Comparison of ENCODE assay signal across 8 mouse cellular contexts in the genomic region with DNA sequence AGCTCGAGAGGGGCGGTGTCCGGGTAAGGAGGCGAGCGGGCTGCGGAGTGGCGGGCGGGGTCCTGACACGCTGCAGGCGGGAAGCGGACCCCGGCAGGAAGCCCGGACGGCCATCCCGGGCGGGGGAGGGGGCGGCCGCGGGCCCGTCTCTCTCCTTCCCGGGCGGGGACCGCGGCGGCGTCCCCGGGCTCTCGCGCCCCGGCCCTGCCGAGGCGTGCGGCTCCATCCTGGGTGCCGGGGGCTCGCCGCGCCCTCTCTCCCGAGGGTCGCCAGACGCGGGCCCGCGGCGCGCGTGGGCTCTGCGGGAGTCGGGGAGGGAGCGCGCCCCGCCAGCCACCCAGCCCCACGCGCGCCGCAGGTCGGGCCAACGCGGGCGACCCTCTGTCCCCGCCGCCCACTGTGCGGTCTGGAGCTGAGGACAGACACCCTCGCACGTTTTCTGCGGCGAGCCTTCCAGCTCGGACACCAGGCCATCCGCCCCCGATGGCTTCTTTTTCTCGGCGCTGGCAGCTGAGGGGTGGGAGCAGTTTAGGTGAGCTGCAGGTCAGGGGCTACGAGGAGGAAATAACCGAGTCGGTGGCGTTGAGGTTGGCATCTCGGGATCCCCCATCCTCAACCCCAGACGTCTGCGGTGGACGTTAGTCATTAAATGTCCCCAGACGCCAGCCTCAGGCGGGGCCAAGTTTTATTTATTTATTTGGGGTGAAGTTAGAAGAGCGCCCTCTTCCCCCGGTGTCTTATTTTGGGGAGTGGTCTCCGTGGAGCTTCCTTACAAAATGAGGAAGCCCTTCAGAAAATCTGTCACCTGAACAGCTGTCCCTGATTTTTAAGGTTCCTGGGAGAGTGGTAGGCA. TPM values are rescaled to one million over a fixed set of nuclear protein-coding genes. Genes with fewer than 3 reads are reported as not detected.
DNase-seq lines count a peak whose midpoint lies in the region; ATAC-seq and TF ChIP-seq lines count a peak whose summit lies in the region.

No protein-coding gene starts in this region.

- no peaks in the 10 kb centered on the region for H3K9me3 ChIP-seq in heart, embryonic 15.5 days (replicated peaks)
- no peaks in the 10 kb centered on the region for H3K9me3 ChIP-seq in kidney, postnatal 0 days (replicated peaks; ENCODE audit: low read length)

- TF ChIP-seq POLR2A in small intestine, adult 2 months (IDR thresholded peaks at IDR 0.05; ENCODE audit: low read depth, low read length) = no peak

- H3K27me3 ChIP-seq in C2C12 (ENCODE audit: control insufficient read depth, insufficient read depth, insufficient read length) = no peaks in the 10 kb centered on the region
- H3K27me3 ChIP-seq in heart, embryonic 15.5 days = no peaks in the 10 kb centered on the region
- no peaks in the 10 kb centered on the region for H3K27me3 ChIP-seq in kidney, postnatal 0 days (ENCODE audit: insufficient read depth, low read length)
- H3K27me3 ChIP-seq in small intestine, adult 2 months (ENCODE audit: control insufficient read depth, insufficient read depth, low read length) = no peaks in the 10 kb centered on the region

- H3ac ChIP-seq in C2C12 (ENCODE audit: control insufficient read depth, insufficient read length, low read depth) = peak overlapping the region; percentile 77

- no peak for TF ChIP-seq CTCF in C2C12 (IDR thresholded peaks at IDR 0.05; ENCODE audit: control insufficient read depth, insufficient read depth, insufficient read length)
- TF ChIP-seq CTCF in kidney, postnatal 0 days (IDR thresholded peaks at IDR 0.05; ENCODE audit: low read depth) = no peak
- TF ChIP-seq CTCF in small intestine, adult 2 months (IDR thresholded peaks at IDR 0.05; ENCODE audit: extremely low read depth, insufficient read length, insufficient replicate concordance, low read depth, low read length) = no peak

- peaks cover 27% of the 10 kb centered on the region for H3K4me1 ChIP-seq in heart, embryonic 15.5 days (replicated peaks)
- H3K4me1 ChIP-seq in kidney, postnatal 0 days (replicated peaks; ENCODE audit: insufficient read depth, low read length) = no peaks in the 10 kb centered on the region
- H3K4me1 ChIP-seq in small intestine, adult 2 months (ENCODE audit: control insufficient read depth, insufficient read depth, insufficient read length, low read length) = peaks cover 1% of the 10 kb centered on the region; the same call in 1 of the 2 replicates

- peak; percentile 46 for DNase-seq in NIH3T3 (ENCODE audit: low read depth)
- peak; percentile 56 for DNase-seq in embryo, embryonic 11 days
- DNase-seq in kidney, postnatal 0 days (ENCODE audit: low spot score) = peak; percentile 29
- no peak for DNase-seq in Muller cell, postnatal 12 days (ENCODE audit: inconsistent ontology term)

- peak overlapping the region; percentile 91 for H3K27ac ChIP-seq in heart, embryonic 15.5 days
- peak overlapping the region; percentile 73 for H3K27ac ChIP-seq in kidney, postnatal 0 days
- H3K27ac ChIP-seq in small intestine, adult 2 months (ENCODE audit: insufficient read depth, low read depth, low read length) = no peak overlapping the region; the same call in 1 of the 2 replicates

- WGBS in heart, embryonic 15.5 days = under 1% methylated on average over 78 of the region's 84 CpGs
- under 1% methylated on average over 52 of the region's 84 CpGs for WGBS in kidney, postnatal 0 days
- WGBS in small intestine, adult 2 months = under 1% methylated on average over 54 of the region's 84 CpGs

- ATAC-seq in heart, embryonic 15.5 days (replicated peaks; ENCODE audit: insufficient number of reproducible peaks, insufficient read depth, low FRiP score, low read depth) = peak; percentile 18
- ATAC-seq in kidney, postnatal 0 days (replicated peaks; ENCODE audit: low FRiP score, low read depth) = peak; percentile 78
- ATAC-seq in megakaryocyte, adult 5-6 weeks (ENCODE audit: poor library complexity, severe bottlenecking) = peak; percentile 22

- H3K79me2 ChIP-seq in C2C12 (ENCODE audit: control insufficient read depth, insufficient read depth) = peaks cover 54% of the 10 kb centered on the region

- peaks cover 51% of the 10 kb centered on the region for H3K79me3 ChIP-seq in C2C12 (ENCODE audit: low read depth)

- peak overlapping the region; percentile 71 for H3K4me2 ChIP-seq in heart, embryonic 15.5 days
- peak overlapping the region; percentile 60 for H3K4me2 ChIP-seq in kidney, postnatal 0 days (ENCODE audit: low read length)

- peaks cover 27% of the 10 kb centered on the region for H3K36me3 ChIP-seq in C2C12 (ENCODE audit: control insufficient read depth, insufficient read depth)
- H3K36me3 ChIP-seq in heart, embryonic 15.5 days = no peaks in the 10 kb centered on the region
- no peaks in the 10 kb centered on the region for H3K36me3 ChIP-seq in kidney, postnatal 0 days (ENCODE audit: insufficient read depth, low read length)
- H3K36me3 ChIP-seq in small intestine, adult 2 months (ENCODE audit: control insufficient read depth, insufficient read depth, low read length) = no peaks in the 10 kb centered on the region

- peak overlapping the region; percentile 86 for H3K4me3 ChIP-seq in C2C12 (ENCODE audit: insufficient read depth, poor library complexity, severe bottlenecking)
- peak overlapping the region; percentile 75 for H3K4me3 ChIP-seq in heart, embryonic 15.5 days
- peak overlapping the region; percentile 60 for H3K4me3 ChIP-seq in kidney, postnatal 0 days (replicated peaks; ENCODE audit: low read depth, low read length)
- H3K4me3 ChIP-seq in small intestine, adult 2 months (ENCODE audit: low read depth, low read length) = peak overlapping the region; percentile 84

- H3K9ac ChIP-seq in heart, embryonic 15.5 days = peak overlapping the region; percentile 86
- H3K9ac ChIP-seq in kidney, postnatal 0 days (ENCODE audit: low read depth, low read length) = peak overlapping the region; percentile 70

TF ChIP-seq in C2C12, 6 proteins besides CTCF, POLR2A, EP300 and RAD21:
- TF ChIP-seq CEBPB (IDR thresholded peaks at IDR 0.05; ENCODE audit: low read depth) (no peak), MYOD1 (IDR thresholded peaks at IDR 0.05; ENCODE audit: control insufficient read depth, insufficient read length, low read depth) (no peak), MYOG (IDR thresholded peaks at IDR 0.05; ENCODE audit: control insufficient read depth, extremely low read depth, insufficient read length) (no peak), MAX (IDR thresholded peaks at IDR 0.05) (no peak), FOSL1 (IDR thresholded peaks at IDR 0.05; ENCODE audit: insufficient read depth, low read length, poor library complexity, severe bottlenecking) (no peak), USF1 (IDR thresholded peaks at IDR 0.05; ENCODE audit: low read depth) (no peak)
TF ChIP-seq in C2C12: peak in this region for 0.

RNA-seq across cellular contexts. Expression of gene Epb41l2, which starts 0.6 kb away (rescaled TPM):
- 37.9 TPM for polyA plus RNA-seq in C2C12 (2012; fragmentation: generic; extraction: Trizol)
- polyA plus RNA-seq in heart, embryonic 15.5 days (2015; fragmentation: Nextera tagmentation; extraction: Ambion mirVana) = 41.8 and 53.9 TPM in 2 replicates
- polyA plus RNA-seq in kidney, postnatal 0 days (2015; fragmentation: Nextera tagmentation; extraction: Ambion mirVana) = 45.5 and 50.7 TPM in 2 replicates
- 52.6 and 58.2 TPM in 2 replicates for total RNA-seq in megakaryocyte, adult 5-6 weeks (2015)
- 51.8 and 52.0 TPM in 2 replicates for total RNA-seq in megakaryocyte, adult 5-6 weeks (2017)
- 8.0 and 18.2 TPM in 2 replicates for polyA plus RNA-seq in small intestine, adult 2 months (2012; rRNA removed)

RNA-seq across cellular contexts. Expression of gene Akap7, which starts 52.5 kb away (rescaled TPM):
- 4.6 TPM for polyA plus RNA-seq in C2C12 (2012; fragmentation: generic; extraction: Trizol)
- 22.2 and 29.9 TPM in 2 replicates for polyA plus RNA-seq in heart, embryonic 15.5 days (2015; fragmentation: Nextera tagmentation; extraction: Ambion mirVana)
- 33.2 and 40.3 TPM in 2 replicates for polyA plus RNA-seq in kidney, postnatal 0 days (2015; fragmentation: Nextera tagmentation; extraction: Ambion mirVana)
- 15.5 and 20.1 TPM in 2 replicates for total RNA-seq in megakaryocyte, adult 5-6 weeks (2015)
- total RNA-seq in megakaryocyte, adult 5-6 weeks (2017) = 18.5 and 18.8 TPM in 2 replicates
- 5.1 and 10.6 TPM in 2 replicates for polyA plus RNA-seq in small intestine, adult 2 months (2012; rRNA removed)

Comparison
In these comparisons a context has a peak if more than half of its experiments do, and no peak if none do; other contexts are left out.
1. ATAC-seq: peak in every context shown above with its lines; median percentile 78 in kidney, postnatal 0 days; 22 in megakaryocyte, adult 5-6 weeks; 18 in heart, embryonic 15.5 days.